Mouse (Mus musculus): Measurements from ENCODE around the gene Wfdc5. TPM values are rescaled to one million over a fixed set of nuclear protein-coding genes. Genes with fewer than 3 reads are reported as not detected.

Gene Wfdc5
- total RNA-seq, 2 experiments from 2014 or later = not detected

DNA sequence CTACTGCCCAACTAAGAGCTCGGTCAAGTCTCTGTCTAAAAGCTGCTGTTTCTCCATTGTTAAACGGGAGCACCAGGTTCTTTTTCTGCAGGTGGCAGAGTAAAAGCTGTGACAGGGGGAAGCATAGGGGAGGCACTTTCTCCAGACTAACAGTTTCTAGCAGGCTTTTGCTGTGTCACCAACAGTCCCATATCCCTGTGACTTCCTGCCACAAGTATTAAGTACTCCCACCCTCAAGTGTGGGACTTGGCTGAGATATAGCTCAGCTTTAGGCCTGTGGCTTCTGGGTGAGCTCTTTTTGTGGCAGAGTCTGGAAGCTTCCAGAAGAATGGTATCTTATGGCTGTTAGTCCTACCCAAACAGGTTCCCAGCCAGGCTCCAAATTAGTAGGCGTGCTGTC is 6.7 kb downstream of the Wfdc5 start:
- ATAC-seq (replicated peaks; ENCODE audit: poor library complexity) = peak; percentile 54

DNA sequence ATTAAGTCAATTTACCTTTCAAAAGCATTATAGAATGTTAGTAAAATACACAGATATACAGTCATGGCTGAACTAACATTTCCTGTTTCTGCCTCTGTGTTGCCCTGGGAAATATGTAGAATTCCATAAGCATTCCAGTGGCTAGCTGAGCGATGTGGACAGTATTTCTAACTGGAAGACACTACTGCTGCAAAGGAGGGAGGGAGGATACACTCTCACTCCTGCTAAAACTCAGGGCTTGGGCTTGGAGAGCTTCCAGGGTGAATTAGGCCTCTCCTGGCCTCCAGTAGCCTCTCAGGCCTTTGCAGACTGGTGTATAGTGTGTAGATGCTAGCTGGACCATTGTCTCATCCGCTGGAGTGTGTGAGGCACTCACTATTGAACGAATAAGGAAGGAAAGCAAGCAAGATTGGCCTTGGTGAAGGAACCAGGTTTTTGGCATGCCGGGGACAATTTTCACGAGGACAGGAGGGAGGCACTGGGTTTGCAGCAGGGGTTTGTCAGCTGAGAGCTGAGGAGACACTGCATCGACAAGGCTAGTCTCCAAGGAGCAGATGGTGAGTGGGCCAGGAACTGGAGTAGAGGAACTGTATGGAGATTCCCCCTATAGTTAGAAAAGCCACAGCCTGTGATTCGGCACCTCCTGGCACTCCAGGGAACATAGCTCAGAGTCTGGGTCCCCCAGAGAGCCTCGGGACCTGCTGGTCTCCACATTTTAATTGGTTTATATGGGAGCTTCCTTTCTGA is 7.7 kb downstream of the Wfdc5 start:
- ATAC-seq (replicated peaks; ENCODE audit: poor library complexity) = no peak

- peak; percentile 54 for ATAC-seq (replicated peaks; ENCODE audit: poor library complexity)
Observed at GRCm38 (mm10) chr2:164173394-164173793, 9.1 kb downstream of the Wfdc5 start.

- no peak for ATAC-seq (replicated peaks; ENCODE audit: poor library complexity)
Observed at GRCm38 (mm10) chr2:164170902-164171301, 11.6 kb downstream of the Wfdc5 start, which contains the start of gene Kcns1. Kcns1 (minus strand) TSS chr2:164171113.

DNA sequence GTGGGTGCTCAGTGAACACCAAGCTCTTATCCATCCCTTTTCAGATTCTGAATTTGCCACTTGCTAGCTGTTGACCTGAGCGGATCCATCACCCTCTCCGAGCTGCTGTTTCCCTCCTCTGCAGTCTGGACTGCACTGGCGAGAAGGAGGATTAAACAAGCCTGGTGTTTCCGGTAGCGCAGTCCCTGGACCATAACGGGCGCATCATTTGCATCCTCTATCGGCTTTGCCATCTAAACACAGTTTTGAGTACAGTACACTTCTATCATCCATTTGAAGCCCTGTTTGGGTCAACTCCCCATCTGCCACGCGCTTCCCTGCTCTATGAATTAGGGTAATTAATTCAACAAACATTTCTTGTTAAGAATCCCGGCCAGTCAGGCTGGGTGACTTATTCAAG is 12.2 kb downstream of the Wfdc5 start:
- no peak for ATAC-seq (replicated peaks; ENCODE audit: poor library complexity)

GRCm38 (mm10) chr2:164168571-164168946 is 14.0 kb downstream of the Wfdc5 start:
- ATAC-seq (replicated peaks; ENCODE audit: poor library complexity) = peak; percentile 60

DNA sequence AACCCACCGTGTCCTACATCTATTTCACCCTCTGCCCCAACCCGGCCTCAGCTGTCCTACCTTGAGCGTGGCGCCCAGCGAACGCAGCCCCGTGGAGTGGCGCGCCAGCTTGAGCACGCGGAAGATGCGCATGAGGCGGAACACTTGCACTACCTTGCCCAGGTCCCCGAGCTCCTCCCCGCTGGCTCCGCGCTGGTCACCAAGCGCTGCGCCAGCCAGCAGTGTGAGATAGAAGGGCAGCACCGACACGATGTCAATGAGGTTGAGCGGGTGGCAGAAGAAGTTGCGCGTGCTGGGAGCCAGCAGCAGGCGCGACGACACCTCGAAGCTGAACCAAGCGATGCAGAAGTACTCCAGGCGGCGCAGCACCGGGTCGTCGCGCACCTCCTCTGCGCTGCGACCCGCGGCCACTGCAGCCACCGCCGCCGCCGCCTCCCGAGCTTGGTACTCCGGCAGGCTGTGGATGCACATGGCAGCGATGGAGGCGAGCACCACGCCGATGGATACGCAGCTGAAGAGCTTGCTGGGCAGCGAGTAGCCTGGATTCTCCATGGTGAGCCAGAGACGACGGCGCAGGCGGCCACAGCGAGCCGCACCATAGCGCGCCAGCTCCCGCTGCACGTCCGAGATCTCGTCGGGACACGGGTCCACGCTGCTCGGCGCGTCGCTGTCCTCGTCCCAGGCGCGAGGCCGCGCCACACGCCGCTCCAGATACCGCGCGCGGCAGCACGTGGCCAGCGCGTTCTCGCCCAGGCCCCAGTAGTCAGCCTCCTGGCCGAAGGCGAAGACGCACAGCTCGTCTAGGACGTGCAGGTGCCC is 14.6 kb downstream of the Wfdc5 start:
- ATAC-seq (replicated peaks; ENCODE audit: poor library complexity) = no peak

DNA sequence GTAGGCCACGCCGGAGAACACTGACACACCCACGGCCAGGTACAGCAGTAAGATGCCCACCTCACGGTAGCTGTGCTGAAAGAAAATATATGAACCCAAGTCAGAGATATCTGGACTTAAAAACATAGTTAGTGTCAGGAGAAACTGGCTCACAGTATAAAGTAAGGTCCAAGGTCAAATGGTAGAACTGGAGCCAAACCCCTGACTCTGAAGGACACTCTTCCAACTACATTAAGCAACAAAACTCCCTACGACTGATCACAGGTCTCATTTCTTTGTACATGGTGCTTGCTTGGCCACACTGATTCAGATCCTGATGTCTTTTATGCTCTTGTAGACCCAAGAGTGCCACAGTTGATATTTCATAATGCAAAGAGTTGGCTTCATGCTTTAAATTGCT is 17.6 kb downstream of the Wfdc5 start:
- ATAC-seq (replicated peaks; ENCODE audit: poor library complexity) = no peak

DNA sequence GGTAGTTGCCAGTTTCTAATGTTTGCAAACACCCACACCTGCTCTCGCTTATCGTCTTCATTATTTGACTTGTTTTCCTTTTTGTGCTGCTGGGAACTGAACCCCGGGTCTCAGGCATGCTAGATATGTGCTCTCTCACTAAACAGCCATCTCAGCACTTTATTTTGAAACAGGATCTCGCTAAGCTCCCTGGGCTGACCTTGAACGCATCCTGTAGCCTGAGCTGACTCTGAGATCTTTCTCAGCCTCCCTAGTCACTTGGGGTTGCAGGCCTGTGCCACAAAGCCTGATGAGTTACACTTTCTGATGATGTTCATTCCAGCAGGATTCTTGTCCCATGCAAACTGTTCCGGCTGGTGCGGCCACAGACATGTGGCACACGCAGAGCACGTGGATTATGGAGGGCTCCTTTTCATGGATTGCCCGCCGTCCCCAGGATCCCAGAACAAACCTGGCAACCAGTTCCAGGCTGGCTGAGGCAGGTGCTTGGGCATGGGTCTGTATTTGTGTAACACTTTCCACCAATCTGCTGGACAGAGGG is 21.0 kb downstream of the Wfdc5 start:
- ATAC-seq (replicated peaks; ENCODE audit: poor library complexity) = no peak

DNA sequence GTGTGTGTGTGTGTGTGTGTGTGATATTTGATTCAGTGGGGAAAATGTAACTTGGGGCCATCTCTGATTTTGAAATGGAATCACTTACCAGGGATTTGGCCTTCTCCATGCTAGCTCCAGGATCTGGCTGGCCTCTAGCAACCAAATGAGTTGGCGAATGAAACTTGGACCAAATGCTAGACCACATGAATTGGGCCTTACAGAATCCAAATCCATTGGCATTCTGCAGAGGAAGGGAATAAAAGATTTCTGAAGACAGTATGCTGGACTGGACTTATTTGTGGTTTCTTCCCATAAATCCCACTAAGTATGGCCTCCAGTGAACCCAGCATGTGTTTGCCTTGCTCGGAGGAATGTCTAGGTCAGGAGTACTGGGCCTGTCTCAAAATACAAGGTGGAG is 23.7 kb downstream of the Wfdc5 start:
- ATAC-seq (replicated peaks; ENCODE audit: poor library complexity) = no peak

DNA sequence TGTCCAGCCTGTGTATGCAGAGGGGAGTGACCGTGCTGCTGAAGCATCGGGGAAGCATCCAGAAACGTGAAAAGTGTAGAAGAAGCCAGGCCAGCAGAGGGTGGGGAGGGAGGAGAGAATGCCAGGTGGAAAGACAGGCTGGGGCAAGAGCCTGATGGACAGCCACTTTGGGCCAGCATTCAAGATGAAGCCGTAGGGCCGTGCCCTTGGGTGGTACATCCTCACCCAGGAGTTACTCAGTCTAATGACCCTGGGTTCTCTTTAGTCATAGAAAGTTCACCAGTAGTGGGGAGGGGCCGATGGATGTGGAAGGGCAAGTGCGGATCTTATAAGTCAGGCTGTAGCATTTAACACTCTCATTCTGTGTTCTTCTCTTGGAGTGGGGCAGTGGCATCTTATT is 26.4 kb downstream of the Wfdc5 start:
- ATAC-seq (replicated peaks; ENCODE audit: poor library complexity) = no peak

DNA sequence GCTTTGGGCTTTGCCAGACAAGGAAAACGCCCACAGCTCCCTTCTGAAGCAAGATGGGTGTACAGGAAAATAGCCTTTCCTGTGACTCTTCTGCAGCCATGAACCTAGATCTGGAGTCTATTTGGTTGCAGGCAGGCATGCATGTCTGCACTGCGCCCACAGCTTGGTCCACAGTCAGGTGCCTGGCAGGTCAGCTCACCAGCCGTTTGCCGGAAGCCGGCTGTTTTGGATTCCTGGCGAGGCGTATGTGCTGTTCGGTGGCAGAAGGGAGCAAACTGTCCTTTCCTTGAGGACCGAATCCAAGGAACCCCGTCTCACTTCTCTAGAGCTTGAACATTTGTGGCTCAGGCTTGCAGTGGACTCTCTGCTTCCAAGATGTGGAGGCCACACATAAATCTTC is 28.5 kb downstream of the Wfdc5 start:
- ATAC-seq (replicated peaks; ENCODE audit: poor library complexity) = no peak

DNA sequence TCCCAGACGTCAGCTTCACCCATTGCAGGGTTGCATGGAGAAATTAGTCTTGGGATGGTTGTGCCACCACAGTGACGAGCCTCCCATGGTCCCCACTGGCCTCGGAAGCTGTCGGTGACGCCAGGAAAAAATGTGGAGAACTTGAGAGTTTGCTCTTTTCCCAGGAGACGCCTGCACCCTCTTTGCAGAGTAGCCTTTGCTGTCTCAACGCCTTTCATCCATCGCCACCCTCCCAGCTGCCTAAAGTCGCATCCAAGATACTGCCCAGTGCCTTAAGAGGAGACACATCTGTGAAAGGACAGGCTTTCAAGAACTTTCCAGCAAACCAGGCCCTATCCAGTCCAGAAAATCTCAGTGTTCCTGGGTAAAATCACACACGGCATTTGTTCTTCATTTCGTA is 30.2 kb downstream of the Wfdc5 start:
- no peak for ATAC-seq (replicated peaks; ENCODE audit: poor library complexity)

DNA sequence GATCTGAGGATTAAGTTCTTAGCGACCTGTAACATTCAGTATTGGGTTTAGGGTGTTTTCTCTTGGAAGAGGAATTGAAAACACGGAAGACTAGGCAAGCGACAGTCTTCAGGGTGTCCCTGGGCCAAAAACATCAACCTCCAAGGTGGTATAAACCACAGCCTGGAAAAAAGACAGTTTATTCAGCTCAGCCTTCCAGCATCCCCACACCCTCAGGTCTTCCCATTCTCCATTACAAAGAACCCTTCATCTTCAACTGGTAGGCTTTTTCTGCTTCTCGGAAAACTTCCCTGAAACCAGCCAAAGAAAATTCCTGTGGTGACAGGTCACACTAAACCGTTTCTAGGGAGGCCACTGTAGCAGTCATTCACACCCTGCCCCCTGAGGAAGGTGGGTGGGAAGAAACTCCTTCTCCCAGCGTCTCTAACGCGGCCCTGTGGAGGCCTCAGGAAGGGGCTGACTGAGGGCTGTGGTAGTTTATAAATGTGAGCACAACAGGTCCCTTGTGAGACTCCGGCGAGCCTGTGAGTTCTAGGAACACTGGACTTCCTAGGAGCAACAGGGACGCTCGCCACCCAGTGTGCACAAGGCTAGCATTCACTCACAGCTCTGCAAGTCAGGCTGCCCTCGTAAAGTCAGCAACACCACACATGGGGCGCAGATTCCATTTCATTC is 32.3 kb downstream of the Wfdc5 start:
- ATAC-seq (replicated peaks; ENCODE audit: poor library complexity) = no peak

DNA sequence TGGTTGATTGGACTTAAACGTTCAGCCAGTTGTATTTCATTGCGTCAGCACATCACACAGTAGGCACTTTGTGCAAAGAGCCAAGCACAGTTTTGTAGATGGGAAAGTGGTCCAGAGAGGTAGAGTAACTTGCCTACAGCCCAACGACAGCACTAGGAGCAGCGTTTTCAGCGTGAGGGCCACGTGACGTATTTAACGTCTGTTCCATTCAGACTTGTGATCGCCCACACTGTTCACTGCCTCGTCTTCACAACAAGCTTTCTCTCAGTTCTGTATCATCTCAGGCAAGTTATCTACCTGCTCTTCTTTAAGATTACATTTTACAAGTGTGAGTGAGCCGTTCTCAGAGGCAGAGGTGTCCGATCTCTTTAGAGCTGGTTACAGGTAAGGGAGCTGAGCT is 36.0 kb downstream of the Wfdc5 start:
- no peak for ATAC-seq (replicated peaks; ENCODE audit: poor library complexity)

GRCm38 (mm10) chr2:164144541-164144940 is 38.0 kb downstream of the Wfdc5 start:
- ATAC-seq (replicated peaks; ENCODE audit: poor library complexity) = no peak

- ATAC-seq (replicated peaks; ENCODE audit: poor library complexity) = 0 out of 2 replicates have a peak, but pooled peaks have one; percentile 31
Observed at GRCm38 (mm10) chr2:164144025-164144424, 38.5 kb downstream of the Wfdc5 start.

DNA sequence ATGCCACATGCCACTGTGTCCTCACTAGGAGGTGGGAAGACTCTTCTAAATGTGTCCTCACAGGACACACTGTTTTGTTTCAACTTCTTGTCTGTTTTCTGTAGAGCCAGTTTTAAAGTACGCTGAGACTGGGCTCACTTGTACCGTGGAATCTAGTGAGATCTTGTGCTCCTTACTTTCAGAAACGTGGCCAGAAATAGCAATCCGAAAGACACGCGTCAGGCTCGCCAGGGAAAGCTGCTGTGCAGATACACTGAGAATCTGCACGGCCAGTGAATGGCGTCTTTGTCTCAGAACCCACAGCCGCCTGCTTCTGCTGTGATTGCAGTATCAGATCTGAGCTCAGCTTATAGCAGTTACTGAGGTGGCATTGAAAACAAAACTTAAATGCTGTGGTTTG is 40.5 kb downstream of the Wfdc5 start:
- ATAC-seq (replicated peaks; ENCODE audit: poor library complexity) = 0 out of 2 replicates have a peak, but pooled peaks have one; percentile 39

GRCm38 (mm10) chr2:164137754-164138153 is 44.8 kb downstream of the Wfdc5 start:
- no peak for ATAC-seq (replicated peaks; ENCODE audit: poor library complexity)

DNA sequence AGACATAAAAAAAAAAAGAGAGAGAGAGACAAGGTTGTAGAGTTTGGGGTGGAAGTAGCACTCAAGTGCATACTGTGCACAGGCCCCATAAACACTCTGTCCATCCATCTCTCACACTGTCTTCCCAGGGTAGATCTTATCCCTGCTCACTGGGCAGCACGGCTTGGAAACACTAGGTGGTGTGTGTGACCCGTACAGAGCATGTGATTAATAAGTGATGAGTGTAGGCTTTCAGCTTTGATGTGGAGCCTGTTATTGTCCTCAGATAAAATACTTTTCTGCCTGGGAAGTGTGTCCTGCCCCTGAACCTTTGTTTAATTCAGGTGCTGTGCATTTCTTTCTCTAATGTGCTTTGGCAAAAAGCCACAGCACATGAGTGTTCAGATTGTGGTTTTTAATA is 46.1 kb downstream of the Wfdc5 start:
- ATAC-seq (replicated peaks; ENCODE audit: poor library complexity) = no peak

- no peak for ATAC-seq (replicated peaks; ENCODE audit: poor library complexity)
Observed at GRCm38 (mm10) chr2:164135367-164135766, 47.2 kb downstream of the Wfdc5 start.
